Mouse (Mus musculus) brain, embryonic 18.5 days (tissue): ENCODE measurements around the gene Acvr2b.
"Not testable (repeated sequence)": the region's sequence is repeated elsewhere in the genome, so short reads cannot be mapped to it uniquely, and the experiment has no call there.

Experiments
- DNase-seq: peaks from one replicate; pipeline ENCODE4 v3.0.0-alpha.2; 2012; ENCODE audit warnings: low read depth, low spot score

The Acvr2b gene

DNA sequence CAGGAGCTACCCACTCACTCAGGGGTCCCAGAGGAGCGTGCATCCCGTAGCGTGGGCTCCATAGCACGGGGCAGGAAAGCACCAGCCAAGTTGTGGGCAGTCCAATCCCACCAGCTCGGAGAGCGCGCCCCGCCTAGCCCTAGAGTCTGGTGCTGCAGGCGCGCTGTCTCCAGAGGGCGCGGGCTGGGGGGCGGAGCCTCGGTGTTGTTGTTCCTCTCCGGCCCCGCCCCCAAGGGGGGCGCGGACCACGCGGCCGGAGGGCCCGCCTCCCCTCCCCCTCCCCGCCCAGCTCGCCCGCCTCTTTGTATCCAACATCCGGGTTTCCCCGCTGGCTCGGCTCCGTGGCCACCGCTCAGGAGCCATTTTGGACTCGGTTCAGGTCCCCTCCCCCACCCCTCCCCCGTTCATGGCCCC is at the start of gene Acvr2b:
Gene Acvr2b, plus strand, starts transcription at position 318 of the 414 bp plus-strand sequence.
- DNase-seq, result peak; percentile 87

DNA sequence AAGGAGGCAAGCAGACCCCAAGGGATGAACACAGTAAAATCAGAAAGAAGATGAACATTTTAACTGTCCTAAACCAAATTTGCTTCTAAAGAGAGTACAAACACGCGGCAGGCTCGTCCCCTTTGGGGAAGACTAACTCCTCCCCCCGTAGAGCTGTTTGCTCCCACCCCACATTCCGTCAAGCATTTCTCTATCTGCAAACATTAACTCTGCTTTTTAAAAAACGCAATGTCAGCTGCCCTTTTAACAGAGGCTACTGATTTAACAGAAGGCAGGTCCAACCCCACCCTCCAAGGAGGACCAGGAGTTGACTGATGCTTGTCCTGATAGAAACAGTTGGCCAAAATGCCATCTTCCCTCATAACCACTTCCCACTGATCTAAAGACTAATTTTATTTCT is 48.0 kb upstream of the Acvr2b start:
- DNase-seq, result no peak

DNA sequence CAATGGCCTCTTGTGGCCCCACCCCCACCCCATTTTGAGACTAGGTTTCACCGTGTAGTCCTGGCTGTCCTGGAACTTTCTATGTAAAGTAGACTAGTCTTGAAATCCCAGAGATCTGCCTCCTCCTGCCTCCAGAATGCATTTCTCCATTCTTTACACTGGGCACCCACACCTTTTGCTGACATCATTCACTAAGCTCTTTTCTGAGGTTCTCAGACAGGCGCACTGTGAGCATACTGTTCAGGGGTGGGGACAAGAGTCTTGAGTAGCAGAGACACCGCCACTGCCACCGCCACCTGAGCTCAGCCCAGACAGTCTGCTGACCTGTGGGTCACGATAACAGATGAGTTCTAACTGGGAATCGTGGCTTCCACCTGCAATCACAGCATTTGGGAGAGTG is 46.0 kb upstream of the Acvr2b start:
- no peak for DNase-seq

DNA sequence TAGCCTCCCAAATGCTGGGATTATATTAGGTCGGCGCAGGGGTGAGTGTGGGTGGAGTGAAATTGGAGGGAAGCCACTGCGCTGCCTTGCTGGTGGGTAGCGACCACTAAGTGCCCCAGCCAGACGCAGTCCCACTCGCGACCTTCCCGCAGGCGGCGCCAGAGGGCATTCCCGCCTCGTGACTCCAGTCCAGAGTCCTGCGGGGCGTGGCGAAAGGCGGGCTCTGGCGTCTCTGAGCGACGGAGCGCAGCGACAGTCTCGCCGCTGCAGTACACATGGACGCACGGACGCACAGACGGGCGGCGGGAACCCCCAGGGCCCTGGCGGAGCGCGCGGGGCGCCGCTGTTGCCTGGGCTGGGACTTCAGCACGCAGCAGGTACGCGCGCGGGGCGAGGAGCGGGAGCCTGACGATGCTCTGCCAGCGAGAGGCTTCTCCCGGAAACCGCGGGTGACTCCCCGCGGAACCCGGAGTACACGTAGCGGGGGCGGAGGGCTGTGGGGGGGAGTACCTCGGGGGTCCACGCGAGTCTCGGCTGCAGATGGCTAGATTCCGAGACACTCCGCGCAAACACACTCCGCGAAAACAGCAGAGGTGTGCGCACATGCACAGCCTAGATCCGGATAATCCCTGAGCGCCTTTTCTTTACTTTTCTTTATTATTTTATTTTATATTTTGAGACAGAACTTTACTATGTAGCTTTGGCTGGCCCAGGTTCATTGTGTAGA is 44.4 kb upstream of the Acvr2b start, which contains the start of gene Xylb:
Gene Xylb, plus strand, starts transcription at position 51 of the 727 bp plus-strand sequence.
- peak; percentile 42 for DNase-seq

DNA sequence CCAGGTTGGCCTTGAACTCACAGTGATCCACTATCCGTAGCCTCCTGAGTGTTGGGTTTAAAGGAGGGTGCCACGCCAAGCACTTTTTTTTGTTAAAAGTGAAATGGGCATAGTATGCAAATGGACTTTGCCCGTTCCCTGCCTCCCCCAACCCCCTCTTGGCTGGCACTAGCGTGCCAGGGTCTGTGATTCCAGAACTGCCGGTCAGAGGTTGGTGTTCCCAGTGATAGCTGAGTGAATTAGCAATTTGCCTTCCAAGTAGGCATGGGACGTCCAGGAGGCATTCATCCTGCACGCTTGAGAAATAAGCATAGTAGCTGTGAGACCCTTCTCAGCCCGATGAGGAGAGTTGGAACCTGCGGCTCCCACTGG is 43.9 kb upstream of the Acvr2b start:
- no peak for DNase-seq

DNA sequence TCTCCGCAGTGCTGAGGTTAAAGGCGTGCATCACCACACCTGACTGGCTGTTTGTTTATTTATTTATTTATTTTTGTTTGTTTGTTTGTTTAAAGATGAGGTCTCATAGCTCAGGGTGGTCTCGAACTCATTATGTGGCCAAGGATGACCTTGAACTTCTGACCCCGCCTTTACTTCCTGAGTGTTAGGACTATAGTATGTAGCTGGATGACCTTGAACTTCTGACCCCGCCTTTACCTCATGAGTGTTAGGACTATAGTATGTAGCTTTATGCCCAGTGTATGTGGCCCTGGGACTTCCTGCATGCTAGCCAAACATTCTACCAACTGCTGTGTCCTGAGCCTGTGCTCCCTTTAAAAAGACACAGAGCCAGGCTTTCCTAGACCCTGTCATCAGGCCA is 40.5 kb upstream of the Acvr2b start:
- no peak for DNase-seq

DNA sequence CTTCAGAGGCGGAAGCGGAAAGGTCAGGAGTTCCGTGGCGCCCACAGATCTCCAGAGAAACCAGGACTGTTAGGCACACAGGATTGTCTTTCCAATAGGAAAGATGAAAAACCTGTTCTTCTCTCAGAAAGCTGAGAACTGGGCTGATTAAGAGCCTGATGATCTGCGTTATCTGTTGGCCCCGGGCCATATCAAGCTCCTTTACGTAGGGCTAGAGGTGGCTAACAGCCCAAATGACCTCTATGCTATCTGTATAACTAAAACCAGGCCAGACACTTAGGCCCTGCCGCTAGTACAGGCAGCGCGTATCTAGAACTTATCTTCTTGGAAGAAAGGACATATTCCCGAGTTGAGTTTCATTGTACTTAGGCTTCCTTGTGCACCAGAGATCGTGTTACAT is 38.7 kb upstream of the Acvr2b start:
- no peak for DNase-seq

DNA sequence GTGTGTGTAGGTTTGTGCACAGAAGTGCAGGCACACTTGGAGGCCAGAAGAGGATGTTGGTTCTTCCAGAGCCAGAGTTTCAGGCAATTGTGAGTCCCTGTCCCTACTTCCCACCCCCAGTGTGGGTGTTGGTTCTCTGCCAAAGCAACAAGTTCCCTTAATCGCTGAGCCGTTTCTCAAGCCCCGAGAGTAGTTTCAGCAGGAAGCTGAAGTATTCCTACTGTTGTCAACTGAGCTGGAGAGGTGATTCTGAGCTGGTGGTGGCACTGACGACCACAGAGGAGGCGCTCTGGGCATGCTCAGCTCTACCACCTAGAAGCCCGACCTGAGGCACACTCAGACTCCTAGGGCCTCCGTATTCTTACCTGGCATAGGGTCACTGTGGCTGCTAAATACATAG is 36.6 kb upstream of the Acvr2b start, which contains the start of gene Slc22a14:
Gene Slc22a14, minus strand, starts transcription at position 270 of the 400 bp plus-strand sequence.
- DNase-seq, result no peak

DNA sequence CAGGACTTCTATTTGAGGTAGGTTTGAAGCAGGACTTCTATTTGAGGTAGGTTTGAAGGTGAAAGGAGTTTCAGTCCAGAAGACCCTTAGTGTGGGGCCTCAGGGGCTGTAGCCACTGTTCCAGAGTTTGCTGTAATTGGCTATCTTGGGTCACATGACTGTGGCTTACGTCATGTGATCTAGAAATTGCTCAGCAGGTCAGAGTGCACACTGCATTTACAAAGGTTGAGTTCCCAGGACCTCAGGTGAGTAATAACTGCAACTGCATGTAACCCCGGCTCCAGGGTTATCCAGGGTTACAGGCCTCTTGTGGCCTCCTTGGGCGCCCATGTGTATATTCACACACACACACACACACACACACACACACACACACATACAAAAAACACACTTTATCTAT is 33.6 kb upstream of the Acvr2b start:
- no peak for DNase-seq

DNA sequence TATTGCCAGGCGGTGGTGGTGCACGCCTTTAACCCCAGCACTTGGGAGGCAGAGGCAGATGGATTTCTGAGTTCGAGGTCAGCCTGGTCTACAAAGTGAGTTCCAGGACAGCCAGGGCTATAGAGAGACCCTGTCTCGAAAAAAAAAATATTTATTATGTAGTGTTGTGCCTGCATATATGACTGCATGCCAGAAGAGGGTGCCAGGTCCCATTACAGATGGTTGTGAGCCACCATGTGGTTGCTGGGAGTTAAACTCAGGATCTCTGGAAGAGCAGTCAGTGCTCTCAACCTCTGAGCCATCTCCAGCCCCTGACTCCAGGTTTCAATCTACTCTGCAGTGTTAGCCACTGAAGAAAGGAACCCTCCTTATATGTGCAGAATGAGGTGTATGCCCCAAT is 31.1 kb upstream of the Acvr2b start:
- not testable (repeated sequence) for DNase-seq

DNA sequence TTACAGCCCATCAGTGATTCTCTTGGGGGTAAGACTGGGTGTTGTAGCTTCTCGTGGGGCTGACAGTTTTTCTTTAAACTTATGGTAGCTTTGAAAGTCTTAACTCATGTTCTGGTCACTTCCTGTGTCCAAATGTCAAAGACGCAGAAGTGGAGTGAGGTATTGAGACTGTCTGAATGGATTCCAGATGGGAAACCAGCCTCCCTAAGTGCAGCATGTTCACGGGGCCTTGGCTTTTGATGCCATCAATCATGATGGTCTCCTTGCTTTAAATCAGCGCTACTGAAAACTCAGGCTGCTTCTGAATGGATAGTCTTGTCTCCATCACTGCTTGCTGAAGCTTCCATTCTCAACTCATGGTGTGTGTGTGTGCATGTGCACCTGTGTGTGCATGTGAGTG is 30.7 kb upstream of the Acvr2b start:
- DNase-seq, result no peak

DNA sequence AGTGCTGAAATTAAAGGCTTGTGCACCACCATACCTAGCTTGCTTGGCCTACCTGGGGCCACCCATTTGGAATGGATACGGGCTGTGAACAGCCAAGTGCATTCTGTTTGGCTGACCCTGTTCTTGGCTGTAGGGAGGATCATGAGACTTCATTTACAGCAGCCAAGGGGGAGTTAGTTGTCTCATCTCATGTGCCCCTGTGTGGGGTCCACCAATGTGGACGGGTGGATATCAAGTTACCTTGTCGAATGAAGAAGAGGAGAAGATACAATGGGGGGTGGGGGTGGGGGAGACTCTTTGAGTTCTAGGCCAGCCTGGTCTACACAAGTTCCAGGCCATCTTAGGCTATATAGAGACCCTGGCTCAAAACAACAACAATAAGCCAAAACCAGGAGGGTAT is 26.9 kb upstream of the Acvr2b start:
- no peak for DNase-seq

DNA sequence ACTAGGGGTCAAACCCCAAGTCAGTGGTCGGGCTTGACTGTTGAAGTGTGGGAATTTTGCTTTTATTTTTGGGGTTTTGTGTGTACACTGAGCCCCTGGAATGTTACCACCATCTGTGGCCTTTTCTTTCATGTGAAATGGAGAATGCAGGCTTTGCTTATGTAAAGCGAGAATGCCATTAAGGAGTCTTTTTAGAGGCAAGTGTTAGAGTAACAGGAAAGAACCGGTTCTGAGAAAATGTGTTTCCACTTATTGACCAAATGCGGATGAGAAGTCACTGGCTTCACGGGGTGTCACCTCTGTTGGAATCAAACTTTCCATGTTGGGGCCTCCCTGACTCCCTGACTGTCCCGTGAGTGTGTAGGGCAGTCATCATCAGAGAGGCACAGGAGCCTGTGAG is 26.4 kb upstream of the Acvr2b start:
- DNase-seq, result no peak

DNA sequence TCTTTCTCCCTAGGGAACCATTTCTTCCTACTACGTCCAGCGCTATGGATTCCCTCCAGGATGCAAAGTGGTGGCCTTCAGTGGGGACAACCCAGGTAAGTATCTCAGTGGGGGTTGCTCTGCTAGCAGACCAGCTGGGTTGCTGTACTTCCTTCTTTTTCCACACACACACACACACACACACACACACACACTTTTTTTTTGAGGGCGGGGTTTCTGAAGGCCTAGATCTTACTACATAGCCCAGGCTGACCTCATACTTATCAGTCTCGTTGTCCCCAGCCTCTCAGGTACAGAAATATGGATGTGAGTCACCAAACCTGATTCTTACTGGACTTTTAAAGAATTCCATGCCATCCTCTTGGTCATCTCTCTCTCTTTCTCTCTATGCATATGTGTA is 23.7 kb upstream of the Acvr2b start:
- DNase-seq, result no peak

DNA sequence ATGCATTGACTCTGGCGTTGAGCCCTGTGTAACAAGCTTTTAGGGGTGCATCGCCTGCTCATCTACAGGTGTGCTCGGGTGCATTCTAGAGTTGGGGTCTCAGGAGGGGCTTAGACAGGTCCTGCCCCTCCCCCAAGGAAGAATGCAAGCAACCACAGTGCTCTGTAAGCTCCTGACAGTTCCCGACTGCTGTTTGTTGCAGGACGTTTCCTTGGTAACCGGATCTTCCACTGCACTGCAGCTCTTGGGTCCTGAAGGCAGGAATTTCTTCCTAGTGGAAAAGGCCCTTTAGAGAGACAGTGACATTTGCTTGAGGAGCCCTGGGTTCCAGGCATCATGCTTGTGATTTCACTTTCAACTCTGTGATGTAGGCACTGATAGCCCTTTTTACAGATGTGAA is 19.3 kb upstream of the Acvr2b start:
- DNase-seq, result no peak

DNA sequence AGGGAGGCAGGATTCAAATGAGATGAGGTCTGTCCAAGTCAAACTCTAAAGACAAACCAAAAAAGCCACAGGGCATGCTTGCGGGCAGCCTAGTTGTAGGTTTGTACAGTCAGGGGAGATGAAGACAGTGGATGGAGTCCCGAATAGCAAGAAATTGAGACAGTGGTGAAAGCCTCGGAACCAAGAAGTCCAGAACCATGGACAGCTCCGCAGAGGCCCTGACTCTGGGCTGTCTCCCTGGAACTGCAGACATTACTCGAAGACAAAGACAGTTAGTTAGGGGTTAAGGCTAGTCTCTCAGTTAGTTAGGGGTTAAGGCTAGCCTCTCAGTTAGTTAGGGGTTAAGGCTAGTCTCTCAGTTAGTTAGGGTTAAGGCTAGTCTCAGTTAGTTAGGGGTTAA is 13.0 kb upstream of the Acvr2b start:
- DNase-seq, result no peak

DNA sequence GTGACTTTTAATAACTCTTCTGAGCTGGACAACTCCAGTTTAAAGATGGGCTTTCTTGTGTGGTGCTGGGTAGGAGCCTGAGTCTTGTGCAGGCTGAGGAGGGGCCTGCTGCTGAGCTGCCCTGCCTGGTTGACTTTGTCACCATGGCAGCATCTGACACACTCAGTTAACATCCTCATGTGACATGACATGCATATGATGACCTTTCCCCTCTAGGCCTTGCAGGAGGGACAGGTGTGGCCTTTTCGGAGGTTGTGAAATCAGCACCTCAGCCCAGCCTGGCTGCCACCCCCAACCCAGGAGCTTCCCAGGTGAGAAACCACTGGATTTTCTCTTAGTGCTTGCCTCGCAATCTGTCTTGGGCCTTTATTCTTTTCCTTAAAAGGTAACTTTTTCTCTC is 11.7 kb upstream of the Acvr2b start:
- DNase-seq, result no peak

DNA sequence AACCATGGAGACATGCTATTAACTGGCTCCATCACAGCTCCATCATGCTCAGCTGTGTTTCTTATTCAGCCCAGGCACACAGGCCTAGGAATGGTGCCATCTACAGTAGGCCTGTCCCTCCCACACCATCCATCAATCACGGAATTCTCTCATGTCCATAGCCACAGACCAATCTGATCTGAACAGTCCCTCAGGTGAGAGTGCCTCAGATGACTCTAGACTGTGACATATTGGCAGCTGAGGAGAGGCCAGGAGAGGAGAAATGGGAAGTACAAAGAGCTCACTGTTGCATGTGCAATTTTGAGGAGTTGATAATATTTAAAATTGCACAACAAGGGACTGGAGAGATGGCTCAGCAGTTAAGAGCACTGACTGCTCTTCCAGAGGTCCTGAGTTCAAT is 7.1 kb upstream of the Acvr2b start:
- DNase-seq, result no peak

DNA sequence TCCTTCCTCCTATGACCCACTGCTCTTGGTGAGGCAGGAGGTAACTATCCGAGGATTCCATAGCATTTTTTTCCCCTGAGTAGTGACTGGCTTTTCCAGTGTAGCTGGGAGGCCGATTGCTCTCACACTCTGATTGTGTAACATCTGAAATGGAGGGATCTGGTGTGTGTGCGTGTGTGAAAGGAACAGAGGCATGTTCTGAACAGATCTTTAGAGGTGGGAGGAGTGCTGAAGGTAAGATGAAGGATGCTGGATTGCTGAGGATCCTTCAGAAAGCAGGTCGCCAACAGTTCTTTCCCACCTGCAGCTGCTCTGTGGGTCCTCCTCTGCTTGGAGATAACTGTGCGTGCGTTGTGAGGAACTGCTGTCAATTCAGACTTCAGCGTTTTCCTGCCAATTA is 567 bp upstream of the Acvr2b start:
- no peak for DNase-seq

DNA sequence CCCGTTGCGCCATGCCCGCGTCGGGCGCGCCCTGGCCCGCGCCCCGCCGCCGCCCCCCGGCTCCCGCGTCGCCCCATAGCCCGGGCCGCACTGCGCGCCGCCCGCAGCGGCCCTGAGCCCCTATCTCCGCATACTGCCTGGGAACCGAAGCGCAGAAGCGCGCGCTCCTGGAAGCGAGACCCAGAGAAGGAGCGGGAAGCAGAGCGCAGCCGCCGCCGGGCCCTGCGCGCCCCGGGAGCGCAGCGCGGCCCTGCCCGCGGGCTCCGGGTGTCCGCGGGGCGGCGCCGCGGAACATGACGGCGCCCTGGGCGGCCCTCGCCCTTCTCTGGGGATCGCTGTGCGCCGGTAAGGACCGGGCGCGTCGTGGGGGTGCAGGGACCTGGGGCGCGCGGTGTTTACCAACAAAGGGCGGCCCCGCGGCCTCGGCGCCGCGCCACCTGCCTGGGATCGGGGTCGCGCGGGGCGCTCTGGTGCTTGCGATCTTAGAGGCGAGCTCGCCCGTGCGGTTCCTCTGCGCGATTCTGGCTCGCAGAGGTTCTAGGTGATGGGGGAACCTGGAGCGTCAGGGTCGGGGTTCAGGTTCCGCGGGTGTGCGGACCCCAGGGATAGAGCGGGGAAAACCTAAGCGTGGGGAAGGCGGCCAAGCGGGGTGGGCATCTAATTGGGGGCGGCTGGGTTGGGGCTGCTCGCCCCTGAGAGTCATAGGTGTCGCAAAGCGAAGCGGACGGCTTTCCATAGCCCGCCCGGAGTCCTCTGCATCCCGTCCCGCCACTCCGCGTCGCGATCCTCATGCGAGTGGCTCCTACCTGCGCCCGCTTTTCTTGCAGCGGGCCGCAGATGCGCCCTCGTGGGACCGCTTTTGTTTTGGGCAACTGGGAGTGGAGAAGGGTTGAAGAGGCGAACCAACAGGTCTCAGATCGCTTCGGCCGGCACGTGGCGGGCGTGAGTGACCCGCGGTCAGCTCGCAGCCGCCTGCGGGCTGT is 626 bp downstream of the Acvr2b start:
- DNase-seq, result no peak

DNA sequence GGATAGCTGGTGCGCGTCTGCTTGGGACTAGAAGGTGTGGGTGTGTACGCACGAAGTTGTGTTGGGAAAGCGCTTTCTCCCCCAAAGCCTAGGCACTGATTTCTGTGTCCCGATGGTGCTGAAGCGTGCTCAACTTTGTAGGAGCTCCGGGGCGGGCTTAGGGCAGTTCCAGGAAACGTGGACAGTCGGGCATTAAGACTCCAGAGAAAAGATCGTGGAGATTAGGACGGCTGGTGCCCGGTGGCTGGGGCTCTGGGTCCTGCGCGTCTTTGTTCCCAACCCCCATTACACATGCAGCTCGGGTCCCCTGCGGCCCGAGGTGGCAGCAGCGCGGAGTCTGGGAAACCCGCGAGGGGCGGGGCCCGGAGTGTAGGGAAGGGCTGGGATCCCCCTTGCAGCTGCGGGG is 1.3 kb downstream of the Acvr2b start:
- no peak for DNase-seq

DNA sequence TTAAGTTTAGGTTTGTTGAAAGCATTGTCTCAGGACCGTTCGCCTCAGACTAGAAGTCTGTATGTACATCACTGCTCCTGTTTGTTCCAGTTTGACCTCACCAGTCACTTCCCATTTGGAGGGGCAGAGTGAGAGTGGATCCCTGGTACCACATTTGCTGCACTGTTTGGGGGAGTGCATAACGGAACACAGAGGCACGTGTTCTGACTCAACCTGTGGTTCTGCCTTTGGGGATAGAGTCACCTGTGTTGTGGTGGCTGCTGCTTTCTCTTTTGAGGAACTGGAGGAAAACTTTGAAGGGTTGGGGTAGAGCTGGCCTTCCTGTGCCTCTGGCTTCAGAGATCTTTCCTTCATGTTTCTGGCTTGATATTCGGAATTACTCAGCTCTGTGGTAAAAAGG is 2.2 kb downstream of the Acvr2b start:
- no peak for DNase-seq

DNA sequence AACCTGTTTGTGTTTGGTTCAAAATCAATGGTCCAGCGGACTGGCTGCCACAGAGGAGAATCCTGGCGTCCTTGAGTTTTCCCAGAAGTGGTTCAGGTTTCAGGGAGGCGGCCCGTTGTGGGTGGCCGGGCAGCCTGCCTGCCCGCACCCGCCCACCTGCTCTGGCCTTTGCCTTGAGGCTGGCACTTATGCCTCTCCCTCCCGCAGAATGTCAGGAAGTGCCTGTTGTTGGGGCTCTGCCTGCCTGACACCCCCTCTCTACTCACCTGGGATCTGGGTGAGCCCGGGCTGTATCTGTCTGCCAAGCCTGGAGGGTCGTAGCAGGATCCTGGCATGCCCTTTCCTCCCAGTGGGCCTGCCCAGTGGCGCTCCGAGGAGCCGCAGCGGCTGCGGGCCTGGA is 6.0 kb downstream of the Acvr2b start:
- DNase-seq, result no peak
